Mouse (Mus musculus): ENCODE measurements around the gene Wwox.

DNA sequence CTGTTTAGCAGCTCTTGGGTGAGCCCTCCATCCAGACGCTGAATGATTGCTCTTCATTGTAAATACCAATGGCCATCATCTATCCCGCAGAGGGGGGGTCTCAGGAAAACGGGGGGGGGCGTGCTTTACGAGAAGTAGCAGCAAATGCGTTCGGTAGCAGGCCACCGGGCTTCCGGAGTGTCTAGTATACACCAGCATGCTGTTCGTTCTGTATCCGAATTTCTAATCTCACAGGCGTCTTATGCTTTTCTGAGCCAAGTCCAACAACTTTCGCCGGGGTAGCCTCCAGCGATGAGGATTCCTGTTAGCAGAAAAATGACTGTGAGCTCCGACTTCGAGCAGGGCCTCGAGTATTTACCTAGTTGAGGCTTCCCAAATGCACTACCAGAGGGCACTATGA lies 719.8 kb downstream of the Wwox start:
- TF ChIP-seq POLR2A (IDR thresholded peaks at IDR 0.05; ENCODE audit: borderline replicate concordance, control insufficient read depth, low read depth, low read length): no peak
- TF ChIP-seq CTCF (IDR thresholded peaks at IDR 0.05; ENCODE audit: control insufficient read depth, insufficient read depth, low read length): no peak
